Mouse (Mus musculus): ENCODE data around the gene Mterf2. TPM values are rescaled to one million over a fixed set of nuclear protein-coding genes. Genes with fewer than 3 reads are reported as not detected.
A peak's percentile ranks its signal among the peaks of the same experiment; 100 is the strongest.

Mterf2 gene
- polyA plus RNA-seq, 1 experiment from 2014 or later: 16.1 TPM

DNA sequence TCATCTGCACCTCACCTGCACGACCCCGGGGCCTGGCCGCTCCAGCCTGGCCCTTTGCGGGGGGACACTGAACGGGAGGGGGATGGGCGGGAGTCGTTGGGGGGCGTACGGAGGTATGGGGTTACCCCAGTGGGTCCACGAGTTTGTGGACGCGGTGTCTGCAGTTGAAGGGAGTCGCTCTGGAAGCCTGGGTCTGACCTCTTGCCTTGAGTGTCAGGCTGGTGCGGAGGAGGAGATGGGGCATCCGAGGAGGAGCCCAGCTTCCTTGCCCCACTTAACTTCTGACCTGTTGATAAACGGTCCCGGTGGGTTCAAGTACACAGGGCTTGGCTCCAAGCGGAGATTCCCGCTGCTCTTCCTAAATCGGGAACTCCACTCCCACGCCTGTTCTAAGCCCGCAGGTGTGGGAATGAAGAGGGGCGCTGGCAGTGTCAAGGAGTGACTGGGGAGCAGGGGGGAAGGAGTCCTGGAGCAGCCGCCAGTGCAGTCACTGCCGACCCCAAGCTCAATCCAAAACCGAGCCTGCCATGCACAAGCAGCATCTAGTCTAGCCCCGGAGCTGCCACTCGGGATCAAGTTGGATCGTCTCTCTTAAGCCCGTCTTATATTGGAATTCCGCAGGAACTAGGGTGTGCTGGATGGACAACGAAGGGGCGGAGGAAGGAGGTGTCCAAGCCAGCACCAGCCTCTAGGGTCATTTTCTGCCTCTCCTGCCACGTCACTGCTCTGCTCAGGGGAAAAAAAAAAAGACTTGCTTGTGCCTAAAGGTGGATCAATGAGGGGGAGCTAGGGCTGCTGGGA, 24.5 kb downstream of the Mterf2 start:
- peak; percentile 11 for ATAC-seq (ENCODE audit: insufficient number of reproducible peaks, insufficient read depth, low FRiP score, low read depth)
- Histone ChIP-seq H3K9ac (ENCODE audit: low read length) (peak overlapping the region; percentile 97), H3K36me3 (ENCODE audit: control insufficient read depth, insufficient read depth, low read length) (no peaks in the 10 kb centered on the region), H3K4me1 (ENCODE audit: control insufficient read depth in 2 of 2, insufficient read depth in 2 of 2, low read length in 2 of 2) (peaks cover 0 to 18% of the 10 kb centered on the region in 2 experiments; a peak in 2 of 4 replicates), H3K27ac (replicated peaks in 1 of 2; ENCODE audit: control insufficient read depth in 1 of 2, insufficient read depth in 1 of 2, low read depth in 2 of 2, low read length in 2 of 2) (peak overlapping the region; percentile 88 to 91), H3K4me2 (ENCODE audit: low read length) (peak overlapping the region; percentile 81), H3K4me3 (ENCODE audit: control insufficient read depth in 1 of 2, insufficient read depth in 1 of 2, low read depth in 1 of 2, low read length in 2 of 2) (peak overlapping the region; percentile 94 to 97), H3K9me3 (ENCODE audit: control insufficient read depth, low read length) (no peaks in the 10 kb centered on the region), H3K27me3 (ENCODE audit: control insufficient read depth, insufficient read depth, low read length) (no peaks in the 10 kb centered on the region)
- under 1% methylated on average over 34 of the region's 34 CpGs for WGBS

DNA sequence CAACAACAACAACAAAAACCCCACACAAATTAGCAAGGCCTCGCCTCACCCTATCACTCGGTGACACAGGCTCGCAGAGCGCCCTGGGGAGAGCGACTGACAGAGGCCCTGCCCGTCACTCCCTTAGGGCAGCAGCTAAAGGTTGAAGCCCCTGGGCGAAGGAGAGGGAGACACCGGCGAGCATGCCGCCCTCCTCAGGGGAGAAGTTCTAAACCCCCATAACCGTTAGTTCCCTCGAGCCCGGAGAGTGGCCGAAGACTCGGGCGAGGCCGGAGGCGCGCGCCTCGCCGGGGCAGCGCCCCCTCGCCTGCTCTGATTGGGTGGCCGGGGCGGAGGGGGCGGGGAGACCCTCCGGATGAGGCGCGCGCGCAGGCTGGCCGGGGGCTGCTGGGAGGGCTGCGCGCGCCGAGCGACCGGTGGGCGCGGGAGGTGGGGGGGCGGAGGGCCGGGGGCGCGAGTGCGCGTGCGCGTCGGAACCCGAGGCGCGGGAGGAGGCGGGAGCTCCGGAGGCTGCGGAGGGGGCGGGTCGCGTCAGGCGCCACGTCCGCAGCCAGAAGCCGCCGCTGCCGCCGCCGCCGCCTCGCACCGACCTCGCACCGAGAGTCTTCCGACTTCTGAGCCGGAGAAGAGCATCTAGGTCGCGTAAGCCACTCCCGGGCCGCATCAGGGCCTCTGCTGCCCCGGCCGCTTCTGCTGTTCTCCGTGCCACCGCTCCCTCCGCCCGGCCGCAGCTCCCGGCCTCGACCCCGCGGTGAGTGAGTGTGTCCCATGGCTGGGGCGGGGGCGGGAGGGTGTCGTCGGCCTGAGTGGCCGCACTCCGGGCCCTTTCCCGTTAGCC, 25.4 kb downstream of the Mterf2 start, which contains the start of the genes Fhl4 and Tmem263:
Fhl4 (minus strand) TSS at position 249 of the 838 bp plus-strand sequence.
Tmem263 (plus strand) TSS at position 381 of the 838 bp plus-strand sequence.
- Histone ChIP-seq H3K4me3 (ENCODE audit: control insufficient read depth in 1 of 2, insufficient read depth in 1 of 2, low read depth in 1 of 2, low read length in 2 of 2) (peak within 1 kb of the TSS; percentile 94 to 97), H3K9ac (ENCODE audit: low read length) (peak within 1 kb of the TSS; percentile 97), H3K9me3 (ENCODE audit: control insufficient read depth, low read length) (no peaks in the 10 kb centered on the region), H3K36me3 (ENCODE audit: control insufficient read depth, insufficient read depth, low read length) (no peaks in the 10 kb centered on the region), H3K27ac (replicated peaks in 1 of 2; ENCODE audit: control insufficient read depth in 1 of 2, insufficient read depth in 1 of 2, low read depth in 2 of 2, low read length in 2 of 2) (peak within 1 kb of the TSS; percentile 91 to 94), H3K4me2 (ENCODE audit: low read length) (peak within 1 kb of the TSS; percentile 81), H3K4me1 (ENCODE audit: control insufficient read depth in 2 of 2, insufficient read depth in 2 of 2, low read length in 2 of 2) (peaks cover 0 to 18% of the 10 kb centered on the region in 2 experiments; a peak in 2 of 4 replicates), H3K27me3 (ENCODE audit: control insufficient read depth, insufficient read depth, low read length) (no peaks in the 10 kb centered on the region)
- under 1% methylated on average over 82 of the region's 96 CpGs for WGBS
- peak; percentile 97 for ATAC-seq (ENCODE audit: insufficient number of reproducible peaks, insufficient read depth, low FRiP score, low read depth)

DNA sequence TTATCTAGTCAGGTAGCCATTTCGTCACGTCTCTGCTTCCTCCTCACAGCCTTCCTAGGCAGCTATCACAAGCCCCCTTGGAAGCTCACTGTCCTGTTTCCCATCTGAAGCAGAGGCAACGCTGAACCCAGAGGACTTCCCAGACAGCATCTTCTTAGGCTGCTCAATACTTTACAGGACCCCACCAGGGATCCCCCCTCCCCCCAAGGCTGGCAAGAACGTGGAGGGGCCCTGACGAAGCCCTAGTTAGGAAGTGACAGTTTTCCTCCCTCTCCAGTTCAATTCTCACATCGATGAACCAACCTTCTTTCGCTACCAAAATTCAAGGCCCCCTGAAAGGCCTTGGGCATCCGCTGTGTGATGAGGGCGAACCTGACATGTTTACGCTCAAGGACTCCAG, 26.0 kb downstream of the Mterf2 start:
- H3K27ac ChIP-seq (replicated peaks in 1 of 2; ENCODE audit: control insufficient read depth in 1 of 2, insufficient read depth in 1 of 2, low read depth in 2 of 2, low read length in 2 of 2): peak overlapping the region; percentile 91 to 94
- peak overlapping the region; percentile 78 to 97 for H3K4me3 ChIP-seq (ENCODE audit: control insufficient read depth in 1 of 2, insufficient read depth in 1 of 2, low read depth in 1 of 2, low read length in 2 of 2)
- under 1% methylated on average over 10 of the region's 10 CpGs for WGBS
- H3K9me3 ChIP-seq (ENCODE audit: control insufficient read depth, low read length): no peaks in the 10 kb centered on the region
- H3K9ac ChIP-seq (ENCODE audit: low read length): peak overlapping the region; percentile 97
- peak overlapping the region; percentile 81 for H3K4me2 ChIP-seq (ENCODE audit: low read length)
- no peak for ATAC-seq (ENCODE audit: insufficient number of reproducible peaks, insufficient read depth, low FRiP score, low read depth)
- no peaks in the 10 kb centered on the region for H3K36me3 ChIP-seq (ENCODE audit: control insufficient read depth, insufficient read depth, low read length)
- H3K27me3 ChIP-seq (ENCODE audit: control insufficient read depth, insufficient read depth, low read length): no peaks in the 10 kb centered on the region
- H3K4me1 ChIP-seq (ENCODE audit: control insufficient read depth in 2 of 2, insufficient read depth in 2 of 2, low read length in 2 of 2): peaks cover 0 to 18% of the 10 kb centered on the region in 2 experiments; a peak in 2 of 4 replicates

DNA sequence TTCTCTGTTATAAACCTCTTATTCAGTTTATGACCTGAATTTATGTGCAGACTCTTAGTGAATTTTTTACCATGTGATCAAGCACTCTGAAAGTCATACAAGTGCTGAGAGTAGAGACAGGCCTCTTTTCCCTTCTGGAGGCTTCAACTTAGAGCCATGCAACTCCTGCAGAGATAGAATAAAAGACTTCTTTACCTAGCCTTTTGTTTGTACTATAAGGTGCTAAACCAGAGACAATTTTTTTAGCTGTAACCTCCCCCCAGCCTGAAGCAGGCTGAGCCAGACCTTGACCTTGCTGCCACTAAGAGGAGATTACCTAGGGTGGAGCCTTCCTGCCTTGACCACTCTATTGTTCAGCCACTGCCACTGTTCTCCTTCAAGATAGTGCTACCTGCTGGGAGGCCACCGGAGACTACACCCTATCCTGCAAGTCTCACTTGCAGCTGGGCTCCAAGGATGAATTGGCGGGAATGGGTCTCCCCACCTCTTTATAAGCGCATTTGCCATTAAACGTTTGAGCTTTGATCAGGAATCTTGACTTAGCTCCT, 56.1 kb downstream of the Mterf2 start:
- no peak for ATAC-seq (ENCODE audit: insufficient number of reproducible peaks, insufficient read depth, low FRiP score, low read depth)
- no peak overlapping the region for H3K9ac ChIP-seq (ENCODE audit: low read length)
- no peaks in the 10 kb centered on the region for H3K9me3 ChIP-seq (ENCODE audit: control insufficient read depth, low read length)
- H3K4me2 ChIP-seq (ENCODE audit: low read length): no peak overlapping the region
- H3K36me3 ChIP-seq (ENCODE audit: control insufficient read depth, insufficient read depth, low read length): no peaks in the 10 kb centered on the region
- H3K27me3 ChIP-seq (ENCODE audit: control insufficient read depth, insufficient read depth, low read length): no peaks in the 10 kb centered on the region
- H3K4me1 ChIP-seq (ENCODE audit: control insufficient read depth in 2 of 2, insufficient read depth in 2 of 2, low read length in 2 of 2): no peaks in the 10 kb centered on the region
- no peak overlapping the region for H3K4me3 ChIP-seq (ENCODE audit: control insufficient read depth in 1 of 2, insufficient read depth in 1 of 2, low read depth in 1 of 2, low read length in 2 of 2)
- no peak overlapping the region for H3K27ac ChIP-seq (replicated peaks in 1 of 2; ENCODE audit: control insufficient read depth in 1 of 2, insufficient read depth in 1 of 2, low read depth in 2 of 2, low read length in 2 of 2)
- WGBS: 53% methylated on average over 4 of the region's 4 CpGs

Other genes with a start within 250 kb of the Mterf2 start
- 14.9 and 17.2 TPM in 2 replicates for gene Ric8b, start 210.4 kb downstream of the Mterf2 start, polyA plus RNA-seq (2014; fragmentation: Nextera tagmentation; extraction: Ambion mirVana)
- 1.6 and 1.9 TPM in 2 replicates for gene Fhl4, start 25.5 kb downstream of the Mterf2 start, polyA plus RNA-seq (2014; fragmentation: Nextera tagmentation; extraction: Ambion mirVana)
- gene Tmem263, start 25.4 kb downstream of the Mterf2 start, polyA plus RNA-seq (2014; fragmentation: Nextera tagmentation; extraction: Ambion mirVana): 50.1 and 52.9 TPM in 2 replicates
- gene Cry1, start 57.0 kb upstream of the Mterf2 start, polyA plus RNA-seq (2014; fragmentation: Nextera tagmentation; extraction: Ambion mirVana): 16.8 and 17.3 TPM in 2 replicates